Mouse (Mus musculus) MEL (cell line): ENCODE results near the gene Irs2. TPM values are rescaled to one million over a fixed set of nuclear protein-coding genes. Genes with fewer than 3 reads are reported as not detected.

ENCODE experiments used
- DNase-seq: peaks from one replicate; pipeline ENCODE4 v3.0.0; 2011; ENCODE audit warnings: low read depth, low spot score
- H3K27ac ChIP-seq: 2 replicates; pipeline ENCODE4 v1.5.1; 2012; ENCODE audit warnings: low read depth, mild to moderate bottlenecking, control low read depth, low read length, moderate library complexity; ENCODE audit not compliant: control insufficient read depth
- H3K27me3 ChIP-seq, 2 experiments: fragments of 150-350 bp in 1 of 2; sonication (generic) in 1 of 2; 2 replicates each; pipeline ENCODE4 v1.6.1; 2012; ENCODE audit warnings: low read length in 2 of 2, mild to moderate bottlenecking in 2 of 2, improper control_type of control experiment in 1 of 2, moderate library complexity in 1 of 2; ENCODE audit not compliant: insufficient read depth in 2 of 2, control insufficient read depth in 1 of 2
- H3K36me3 ChIP-seq, 2 experiments: 2 replicates each; pipeline ENCODE4 v1.6.1; 2012 to 2014; ENCODE audit warnings: low read length in 2 of 2, improper control_type of control experiment in 1 of 2, inconsistent platforms in 1 of 2, mild to moderate bottlenecking in 1 of 2; ENCODE audit not compliant: insufficient read depth in 2 of 2, control insufficient read depth in 1 of 2
- H3K4me1 ChIP-seq, 2 experiments: fragments of 150-350 bp in 1 of 2; sonication (generic) in 1 of 2; 2 replicates each; pipeline ENCODE4 v1.6.1; 2012; ENCODE audit warnings: low read length in 2 of 2, improper control_type of control experiment in 1 of 2, mild to moderate bottlenecking in 1 of 2; ENCODE audit not compliant: insufficient read depth in 2 of 2, control insufficient read depth in 1 of 2
- H3K4me3 ChIP-seq, 2 experiments: fragments of 150-350 bp in 1 of 2; sonication (generic) in 1 of 2; 2 replicates each; pipeline ENCODE4 v1.5.1; 2012; ENCODE audit warnings: low read depth in 2 of 2, low read length in 2 of 2, mild to moderate bottlenecking in 2 of 2, moderate library complexity in 2 of 2, control low read depth in 1 of 2, improper control_type of control experiment in 1 of 2; ENCODE audit not compliant: control insufficient read depth in 1 of 2, insufficient read depth in 1 of 2
- H3K79me2 ChIP-seq: 2 replicates; pipeline ENCODE4 v1.6.1; 2012; ENCODE audit warnings: mild to moderate bottlenecking, low read length, moderate library complexity; ENCODE audit not compliant: control insufficient read depth, poor library complexity, insufficient read depth
- H3K9ac ChIP-seq: 2 replicates; pipeline ENCODE4 v1.6.1; 2012; ENCODE audit warnings: low read depth, mild to moderate bottlenecking, control low read depth, low read length, moderate library complexity; ENCODE audit not compliant: control insufficient read depth, poor library complexity, severe bottlenecking
- H3K9me3 ChIP-seq: fragments of 150-350 bp; sonication (generic); replicated peaks from 2 replicates; pipeline ENCODE4 v1.6.1; 2012; ENCODE audit warnings: mild to moderate bottlenecking, low read length, improper control_type of control experiment, moderate library complexity; ENCODE audit not compliant: insufficient read depth
- ELF1 ChIP-seq: IDR thresholded peaks from 2 replicates; pipeline ENCODE4 v1.6.1; 2014; ENCODE audit warnings: low read depth, mild to moderate bottlenecking, inconsistent platforms, low read length, improper control_type of control experiment, moderate library complexity
- EP300 ChIP-seq, 2 experiments: IDR thresholded peaks; 2 replicates each; pipeline ENCODE4 v1.6.1; 2011; ENCODE audit warnings: improper control_type of control experiment in 2 of 2, low read length in 2 of 2, low read depth in 1 of 2, mild to moderate bottlenecking in 1 of 2
- ETS1 ChIP-seq: IDR thresholded peaks from 2 replicates; pipeline ENCODE4 v1.6.1; 2012; ENCODE audit warnings: low read depth, mild to moderate bottlenecking, inconsistent platforms, low read length, improper control_type of control experiment, moderate library complexity
- GATA1 ChIP-seq: IDR thresholded peaks from 2 replicates; pipeline ENCODE4 v1.6.1; 2011; ENCODE audit warnings: low read depth, low read length, improper control_type of control experiment
- KAT2A ChIP-seq: conservative IDR thresholded peaks from 2 replicates; pipeline ENCODE4 v1.6.1; 2012; ENCODE audit warnings: low read depth, low read length, improper control_type of control experiment, inconsistent platforms
- MAFK ChIP-seq: IDR thresholded peaks from 2 replicates; pipeline ENCODE4 v1.6.1; 2011; ENCODE audit warnings: low read depth, mild to moderate bottlenecking, low read length, improper control_type of control experiment, borderline replicate concordance
- MAZ ChIP-seq: IDR thresholded peaks from 2 replicates; pipeline ENCODE4 v1.6.1; 2012; ENCODE audit warnings: low read depth, mild to moderate bottlenecking, inconsistent platforms, low read length, improper control_type of control experiment
- MXI1 ChIP-seq: IDR thresholded peaks from 2 replicates; pipeline ENCODE4 v1.6.1; 2011; ENCODE audit warnings: mild to moderate bottlenecking, low read depth, low read length, improper control_type of control experiment
- MYC ChIP-seq: IDR thresholded peaks from 2 replicates; pipeline ENCODE4 v1.6.1; 2011; ENCODE audit warnings: low read depth, mild to moderate bottlenecking, low read length, improper control_type of control experiment, moderate library complexity
- SIN3A ChIP-seq: IDR thresholded peaks from 2 replicates; pipeline ENCODE4 v1.6.1; 2012; ENCODE audit warnings: low read length, improper control_type of control experiment, inconsistent platforms
- TAL1 ChIP-seq: IDR thresholded peaks from 2 replicates; pipeline ENCODE4 v1.6.1; 2012; ENCODE audit warnings: mild to moderate bottlenecking, inconsistent platforms, low read length, moderate library complexity, mixed read lengths
- TBP ChIP-seq: IDR thresholded peaks from 2 replicates; pipeline ENCODE4 v1.8.0; 2011; ENCODE audit warnings: low read depth, low read length, improper control_type of control experiment
- TCF12 ChIP-seq: IDR thresholded peaks from 2 replicates; pipeline ENCODE4 v1.6.1; 2014; ENCODE audit warnings: low read depth, mild to moderate bottlenecking, inconsistent platforms, low read length, improper control_type of control experiment, moderate library complexity
- ZC3H11A ChIP-seq: IDR thresholded peaks from 2 replicates; pipeline ENCODE4 v1.6.1; 2012; ENCODE audit warnings: low read depth, mild to moderate bottlenecking, inconsistent platforms, low read length, improper control_type of control experiment
- ZKSCAN1 ChIP-seq: IDR thresholded peaks from 2 replicates; pipeline ENCODE4 v1.6.1; 2012; ENCODE audit warnings: low read depth, mild to moderate bottlenecking, inconsistent platforms, low read length, improper control_type of control experiment, moderate library complexity
- ZNF384 ChIP-seq: IDR thresholded peaks from 2 replicates; pipeline ENCODE4 v1.6.1; 2012; ENCODE audit warnings: low read depth, mild to moderate bottlenecking, inconsistent platforms, low read length, improper control_type of control experiment
- polyA plus RNA-seq, 2 experiments: library from polyadenylated mRNA; stranded (reverse) in 1 of 2; unstranded in 1 of 2; fragments of >175 nt in 1 of 2; fragments of >200 nt in 1 of 2; gene quantifications; 2 replicates each; pipeline versions ENCODE4 v1.2.1 to v1.2.4; 2012; ENCODE audit warnings: low replicate concordance in 2 of 2, low read depth in 1 of 2; ENCODE audit not compliant: insufficient read length in 2 of 2, insufficient read depth in 1 of 2, missing spikeins in 1 of 2
- total RNA-seq: library from RNA; depleted of rRNA; stranded (reverse); fragments of 300-350 nt; gene quantifications from 2 replicates; pipeline ENCODE4 v1.2.3, GENCODE M21; 2012

Irs2 gene
- total and polyA plus RNA-seq, 3 experiments: 16.4 to 23.1 TPM; not detected in 1

- Histone ChIP-seq H3K27me3 (no peaks in the 10 kb centered on the region), H3K9ac (peak overlapping the region; percentile 87), H3K9me3 (no peaks in the 10 kb centered on the region), H3K4me3 (0 out of 4 replicates have a peak overlapping the region, but pooled peaks have one; percentile 3 to 6), H3K79me2 (peaks cover 69% of the 10 kb centered on the region), H3K27ac (peak overlapping the region; percentile 100), H3K36me3 (peaks cover 0 to 78% of the 10 kb centered on the region in 2 experiments; a peak in 2 of 4 replicates), H3K4me1 (peaks cover 31 to 73% of the 10 kb centered on the region in 2 experiments)
- TF ChIP-seq MAZ: no peak
- peak; percentile 35; the same call in 1 of the 2 replicates for TF ChIP-seq ZNF384
- no peak for TF ChIP-seq ZC3H11A
- peak; percentile 29; the same call in 1 of the 2 replicates for TF ChIP-seq ELF1
- TF ChIP-seq MYC: 0 out of 2 replicates have a peak, but pooled peaks have one; percentile 36
- peak; percentile 24; the same call in 1 of the 2 replicates for TF ChIP-seq TBP
- TF ChIP-seq EP300 (IDR thresholded peaks at IDR 0.05; ENCODE audit: low read depth in 1 of 2, low read length in 2 of 2): peak in 1 of 2 experiments; percentile 46; a peak in 2 of 4 replicates
- peak; percentile 57; the same call in 1 of the 2 replicates for TF ChIP-seq MXI1
- TF ChIP-seq ETS1: peak; percentile 90
- TF ChIP-seq SIN3A: peak; percentile 91
- peak; percentile 76 for DNase-seq
Measured at GRCm38 (mm10) chr8:10992081-10992480, 16.2 kb downstream of the Irs2 start.

GRCm38 (mm10) chr8:10991323-10991722 lies 16.9 kb downstream of the Irs2 start:
- TF ChIP-seq ZKSCAN1 (no peak), GATA1 (peak; percentile 66), KAT2A (no peak), ETS1 (peak; percentile 73), TBP (peak; percentile 46; the same call in 1 of the 2 replicates), MAFK (no peak), TAL1 (peak; percentile 61), MXI1 (0 out of 2 replicates have a peak, but pooled peaks have one; percentile 5), ZNF384 (peak; percentile 94), TCF12 (peak; percentile 42; the same call in 1 of the 2 replicates), MAZ (no peak), EP300 (IDR thresholded peaks at IDR 0.05; ENCODE audit: low read depth in 1 of 2, low read length in 2 of 2) (peak; percentile 72 to 74)
- H3K27me3 ChIP-seq: no peaks in the 10 kb centered on the region
- peak overlapping the region; percentile 100 for H3K27ac ChIP-seq
- H3K4me3 ChIP-seq: peak overlapping the region; percentile 43 to 48; a peak in 3 of 4 replicates
- H3K79me2 ChIP-seq: peaks cover 66% of the 10 kb centered on the region
- H3K36me3 ChIP-seq: peaks cover 0 to 76% of the 10 kb centered on the region in 2 experiments; a peak in 2 of 4 replicates
- peak overlapping the region; percentile 87 for H3K9ac ChIP-seq
- DNase-seq: peak; percentile 73
- no peaks in the 10 kb centered on the region for H3K9me3 ChIP-seq
- H3K4me1 ChIP-seq: peaks cover 27 to 68% of the 10 kb centered on the region in 2 experiments
